ENCODE assay signal across 10 mouse cellular contexts in genomic region chr10:79801837-79802236, GRCm38 (mm10). TPM values are rescaled to one million over a fixed set of nuclear protein-coding genes. Genes with fewer than 3 reads are reported as not detected.
DNase-seq lines count a peak whose midpoint lies in the region; ATAC-seq and TF ChIP-seq lines count a peak whose summit lies in the region.
"Had no signal": no experiment of that assay in that cellular context is flagged by ENCODE, and none has a peak within 500 bp of the region (broad histone marks: within the 10 kb centered on the region; RNA-seq: fewer than 3 reads in every experiment).

No protein-coding gene starts in this region.

- no peak for TF ChIP-seq CTCF in bone marrow, adult 2 months (IDR thresholded peaks at IDR 0.05; ENCODE audit: control insufficient read depth, insufficient read depth, low read length)
- TF ChIP-seq CTCF in lung, postnatal 0 days (IDR thresholded peaks at IDR 0.05), result no peak

- TF ChIP-seq EP300 in lung, postnatal 0 days (IDR thresholded peaks at IDR 0.05), result no peak

- no peak overlapping the region for H3K4me3 ChIP-seq in bone marrow, adult 2 months (replicated peaks; ENCODE audit: control insufficient read depth, low read depth, low read length)
- H3K4me3 ChIP-seq in midbrain, embryonic 10.5 days, result peak overlapping the region; percentile 30
- H3K4me3 ChIP-seq in intestine, embryonic 15.5 days (replicated peaks), result no peak overlapping the region
- H3K4me3 ChIP-seq in lung, postnatal 0 days (ENCODE audit: low read depth, low read length), result no peak overlapping the region
- H3K4me3 ChIP-seq: embryonic facial prominence, embryonic 15.5 days had no signal

- ATAC-seq in intestine, embryonic 15.5 days, result no peak
- ATAC-seq in lung, postnatal 0 days, result no peak

- H3K4me2 ChIP-seq in intestine, embryonic 15.5 days (replicated peaks), result no peak overlapping the region
- no peak overlapping the region for H3K4me2 ChIP-seq in lung, postnatal 0 days (replicated peaks; ENCODE audit: low read depth, low read length)
- H3K4me2 ChIP-seq: embryonic facial prominence, embryonic 15.5 days had no signal

- H3K36me3 ChIP-seq in midbrain, embryonic 10.5 days, result peaks cover 27% of the 10 kb centered on the region
- H3K36me3 ChIP-seq in intestine, embryonic 15.5 days, result no peaks in the 10 kb centered on the region
- H3K36me3 ChIP-seq in lung, postnatal 0 days (ENCODE audit: insufficient read depth, low read length), result no peaks in the 10 kb centered on the region
- H3K36me3 ChIP-seq: embryonic facial prominence, embryonic 15.5 days had no signal

- H3K27me3 ChIP-seq in midbrain, embryonic 10.5 days (ENCODE audit: low read depth, poor library complexity, severe bottlenecking), result no peaks in the 10 kb centered on the region
- no peaks in the 10 kb centered on the region for H3K27me3 ChIP-seq in intestine, embryonic 15.5 days (replicated peaks)
- no peaks in the 10 kb centered on the region for H3K27me3 ChIP-seq in lung, postnatal 0 days (replicated peaks; ENCODE audit: insufficient read depth, low read length)
- H3K27me3 ChIP-seq: embryonic facial prominence, embryonic 15.5 days had no signal

- H3K27ac ChIP-seq in bone marrow, adult 2 months (ENCODE audit: control insufficient read depth, insufficient read depth, low read depth, low read length, poor library complexity), result peak overlapping the region; percentile 51
- H3K27ac ChIP-seq in midbrain, embryonic 10.5 days (replicated peaks), result peak overlapping the region; percentile 91
- no peak overlapping the region for H3K27ac ChIP-seq in intestine, embryonic 15.5 days
- no peak overlapping the region for H3K27ac ChIP-seq in lung, postnatal 0 days (ENCODE audit: low read length)

- DNase-seq in adrenal gland, adult 2 months, result peak; percentile 65
- no peak for DNase-seq in adrenal gland, postnatal 4 days (ENCODE audit: low spot score in 2 of 2)
- DNase-seq in kidney, adult 11 months, result peak; percentile 85
- DNase-seq in midbrain, embryonic 10.5 days (ENCODE audit: low spot score), result no peak
- DNase-seq in gastrocnemius, postnatal 36 days, result no peak
- no peak for DNase-seq in lung, postnatal 0 days (ENCODE audit: low spot score)
- DNase-seq: thymus, postnatal 14 days had no signal

- peaks cover 4% of the 10 kb centered on the region; the same call in 1 of the 2 replicates for H3K4me1 ChIP-seq in bone marrow, adult 2 months (ENCODE audit: control insufficient read depth, insufficient read depth, low read length)
- peaks cover 80% of the 10 kb centered on the region for H3K4me1 ChIP-seq in midbrain, embryonic 10.5 days
- peaks cover 50% of the 10 kb centered on the region for H3K4me1 ChIP-seq in intestine, embryonic 15.5 days (replicated peaks)
- H3K4me1 ChIP-seq in lung, postnatal 0 days (ENCODE audit: insufficient read depth, low read depth, low read length), result no peaks in the 10 kb centered on the region

- intact Hi-C loops in gastrocnemius, postnatal 36 days (cut with DNase I), result no loop called here

- 62% methylated on average over 3 of the region's 3 CpGs for WGBS in bone marrow, adult 2 months
- WGBS in midbrain, embryonic 10.5 days, result 17% methylated on average over 3 of the region's 3 CpGs
- 55% methylated on average over 3 of the region's 3 CpGs for WGBS in intestine, embryonic 15.5 days
- 48% methylated on average over 3 of the region's 3 CpGs for WGBS in lung, postnatal 0 days

- H3K9me3 ChIP-seq in midbrain, embryonic 10.5 days (replicated peaks), result no peaks in the 10 kb centered on the region
- no peaks in the 10 kb centered on the region for H3K9me3 ChIP-seq in intestine, embryonic 15.5 days
- H3K9me3 ChIP-seq in lung, postnatal 0 days (ENCODE audit: low read length), result no peaks in the 10 kb centered on the region
- H3K9me3 ChIP-seq: embryonic facial prominence, embryonic 15.5 days had no signal

- H3K9ac ChIP-seq in intestine, embryonic 15.5 days, result no peak overlapping the region
- H3K9ac ChIP-seq in lung, postnatal 0 days (replicated peaks; ENCODE audit: low read depth), result no peak overlapping the region
- H3K9ac ChIP-seq: embryonic facial prominence, embryonic 15.5 days had no signal

- no peak for TF ChIP-seq POLR2A in bone marrow, adult 2 months (IDR thresholded peaks at IDR 0.05; ENCODE audit: borderline replicate concordance, control insufficient read depth, low read depth, low read length)

RNA-seq across cellular contexts. Expression of gene Palm, which starts 8.5 kb away (rescaled TPM):
- 100 to 1,000 TPM in 1 of 2 experiments, 10 to 100 TPM in 1; 68.1 to 105 TPM for total RNA-seq in adrenal gland, adult 2 months (2021)
- polyA plus RNA-seq in adrenal gland, adult 2 months (2012; rRNA removed), result 138 and 146 TPM in 2 replicates
- 100 to 1,000 TPM in 1 of 2 experiments, 10 to 100 TPM in 1; 91.8 to 119 TPM for total RNA-seq in adrenal gland, postnatal 4 days (2021)
- polyA plus RNA-seq in bone marrow, adult 2 months (2011; ENCODE audit: insufficient read depth, insufficient read length, low replicate concordance, missing spikeins), result 19.7 and 36.1 TPM in 2 replicates
- 130 and 153 TPM in 2 replicates for polyA plus RNA-seq in midbrain, embryonic 10.5 days (2016; fragmentation: Nextera tagmentation; extraction: Ambion mirVana)
- polyA plus RNA-seq in intestine, embryonic 15.5 days (2015; fragmentation: Nextera tagmentation; extraction: Ambion mirVana), result 48.1 and 48.5 TPM in 2 replicates
- total RNA-seq in gastrocnemius, postnatal 36 days (2021), result 10 to 100 TPM; 13.8 to 21.4 TPM
- 29.6 and 30.8 TPM in 2 replicates for polyA plus RNA-seq in lung, postnatal 0 days (2015; fragmentation: Nextera tagmentation; extraction: Ambion mirVana)

RNA-seq across cellular contexts. Expression of gene Prss57, which starts 11.1 kb away (rescaled TPM):
- under 1 TPM in 1 of 2 experiments, not detected in 1; 0.21 TPM for total RNA-seq in adrenal gland, adult 2 months (2021)
- 0.28 TPM in 1 of 2 replicates, not detected in the other for polyA plus RNA-seq in adrenal gland, adult 2 months (2012; rRNA removed)
- total RNA-seq in adrenal gland, postnatal 4 days (2021), result under 1 TPM; 0.11 to 0.71 TPM
- polyA plus RNA-seq in bone marrow, adult 2 months (2011; ENCODE audit: insufficient read depth, insufficient read length, low replicate concordance, missing spikeins), result 13.1 and 40.0 TPM in 2 replicates
- 0.05 TPM in 1 of 2 replicates, not detected in the other for polyA plus RNA-seq in midbrain, embryonic 10.5 days (2016; fragmentation: Nextera tagmentation; extraction: Ambion mirVana)
- polyA plus RNA-seq in intestine, embryonic 15.5 days (2015; fragmentation: Nextera tagmentation; extraction: Ambion mirVana), result 0.09 TPM in 1 of 2 replicates, not detected in the other
- not detected for total RNA-seq in gastrocnemius, postnatal 36 days (2021)
- 0.11 and 0.31 TPM in 2 replicates for polyA plus RNA-seq in lung, postnatal 0 days (2015; fragmentation: Nextera tagmentation; extraction: Ambion mirVana)
- polyA plus RNA-seq: embryonic facial prominence, embryonic 15.5 days had no signal

RNA-seq across cellular contexts. Expression of gene Misp, which starts 19.0 kb away (rescaled TPM):
- under 1 TPM; 0.31 to 0.32 TPM for total RNA-seq in adrenal gland, adult 2 months (2021)
- 0.03 and 0.10 TPM in 2 replicates for polyA plus RNA-seq in adrenal gland, adult 2 months (2012; rRNA removed)
- 1 to 10 TPM in 1 of 2 experiments, under 1 TPM in 1; 0.20 to 4.2 TPM for total RNA-seq in adrenal gland, postnatal 4 days (2021)
- polyA plus RNA-seq in bone marrow, adult 2 months (2011; ENCODE audit: insufficient read depth, insufficient read length, low replicate concordance, missing spikeins), result not detected in 2 replicates
- polyA plus RNA-seq in midbrain, embryonic 10.5 days (2016; fragmentation: Nextera tagmentation; extraction: Ambion mirVana), result 0.46 and 0.67 TPM in 2 replicates
- polyA plus RNA-seq in intestine, embryonic 15.5 days (2015; fragmentation: Nextera tagmentation; extraction: Ambion mirVana), result 141 and 154 TPM in 2 replicates
- not detected for total RNA-seq in gastrocnemius, postnatal 36 days (2021)
- 10.5 and 10.6 TPM in 2 replicates for polyA plus RNA-seq in lung, postnatal 0 days (2015; fragmentation: Nextera tagmentation; extraction: Ambion mirVana)

RNA-seq across cellular contexts. Expression of gene Fstl3, which starts 24.8 kb away (rescaled TPM):
- total RNA-seq in adrenal gland, adult 2 months (2021), result 10 to 100 TPM in 1 of 2 experiments, 1 to 10 TPM in 1; 10.0 to 37.2 TPM
- polyA plus RNA-seq in adrenal gland, adult 2 months (2012; rRNA removed), result 47.0 and 74.7 TPM in 2 replicates
- 1 to 10 TPM; 6.7 to 7.1 TPM for total RNA-seq in adrenal gland, postnatal 4 days (2021)
- polyA plus RNA-seq in bone marrow, adult 2 months (2011; ENCODE audit: insufficient read depth, insufficient read length, low replicate concordance, missing spikeins), result 1.0 and 1.8 TPM in 2 replicates
- 1.1 and 1.8 TPM in 2 replicates for polyA plus RNA-seq in midbrain, embryonic 10.5 days (2016; fragmentation: Nextera tagmentation; extraction: Ambion mirVana)
- 14.0 and 16.1 TPM in 2 replicates for polyA plus RNA-seq in intestine, embryonic 15.5 days (2015; fragmentation: Nextera tagmentation; extraction: Ambion mirVana)
- 1 to 10 TPM; 1.2 to 1.8 TPM for total RNA-seq in gastrocnemius, postnatal 36 days (2021)
- 38.6 and 39.9 TPM in 2 replicates for polyA plus RNA-seq in lung, postnatal 0 days (2015; fragmentation: Nextera tagmentation; extraction: Ambion mirVana)

RNA-seq across cellular contexts. Expression of gene Rnf126, which starts 35.1 kb away (rescaled TPM):
- total RNA-seq in adrenal gland, adult 2 months (2021), result 10 to 100 TPM; 51.6 to 51.8 TPM
- polyA plus RNA-seq in adrenal gland, adult 2 months (2012; rRNA removed), result 222 and 226 TPM in 2 replicates
- total RNA-seq in adrenal gland, postnatal 4 days (2021), result 10 to 100 TPM; 60.7 to 61.7 TPM
- polyA plus RNA-seq in bone marrow, adult 2 months (2011; ENCODE audit: insufficient read depth, insufficient read length, low replicate concordance, missing spikeins), result 26.5 and 42.8 TPM in 2 replicates
- polyA plus RNA-seq in midbrain, embryonic 10.5 days (2016; fragmentation: Nextera tagmentation; extraction: Ambion mirVana), result 109 and 118 TPM in 2 replicates
- 89.8 and 91.6 TPM in 2 replicates for polyA plus RNA-seq in intestine, embryonic 15.5 days (2015; fragmentation: Nextera tagmentation; extraction: Ambion mirVana)
- 10 to 100 TPM; 35.1 to 40.1 TPM for total RNA-seq in gastrocnemius, postnatal 36 days (2021)
- polyA plus RNA-seq in lung, postnatal 0 days (2015; fragmentation: Nextera tagmentation; extraction: Ambion mirVana), result 40.5 and 45.9 TPM in 2 replicates

Comparison
In these comparisons a context has a peak if more than half of its experiments do, and no peak if none do; other contexts are left out.
1. DNase-seq: peak in adrenal gland, adult 2 months (single experiment) and kidney, adult 11 months (single experiment); none in adrenal gland, postnatal 4 days (0 of 2), midbrain, embryonic 10.5 days (single experiment), gastrocnemius, postnatal 36 days (0 of 2) and lung, postnatal 0 days (single experiment).
2. H3K27ac ChIP-seq: peak in bone marrow, adult 2 months (single experiment) and midbrain, embryonic 10.5 days (single experiment); none in intestine, embryonic 15.5 days (single experiment) and lung, postnatal 0 days (single experiment).
3. RNA of gene Prss57, which starts 11.1 kb away (polyA plus RNA-seq): 13.1 to 40.0 TPM in bone marrow, adult 2 months; 0.11 to 0.31 TPM in lung, postnatal 0 days, 0.05 TPM in midbrain, embryonic 10.5 days, 0.09 TPM in intestine, embryonic 15.5 days and 0.28 TPM in adrenal gland, adult 2 months; every median in the first group is over 10 times any median in the second.
4. RNA of gene Misp, which starts 19.0 kb away (polyA plus RNA-seq): 141 to 154 TPM in intestine, embryonic 15.5 days; 10.5 to 10.6 TPM in lung, postnatal 0 days, 0.46 to 0.67 TPM in midbrain, embryonic 10.5 days, 0.03 to 0.10 TPM in adrenal gland, adult 2 months and not detected in bone marrow, adult 2 months; every median in the first group is over 10 times any median in the second.